In genomic region chr1:58194317-58194716, GRCm38 (mm10) we compare ENCODE assay signal across 18 mouse cellular contexts. TPM values are rescaled to one million over a fixed set of nuclear protein-coding genes. Genes with fewer than 3 reads are reported as not detected.
DNase-seq lines count a peak whose midpoint lies in the region; ATAC-seq and TF ChIP-seq lines count a peak whose summit lies in the region.
"Had no signal": no experiment of that assay in that cellular context is flagged by ENCODE, and none has a peak within 500 bp of the region (broad histone marks: within the 10 kb centered on the region; RNA-seq: fewer than 3 reads in every experiment).

No protein-coding gene starts in this region.

- ATAC-seq in stomach, postnatal 0 days (ENCODE audit: low FRiP score, low TSS enrichment), result no peak
- ATAC-seq: activated CD4-positive, CD25-positive, alpha-beta regulatory T cell, adult 4 months; CD4-positive, CD25-positive, alpha-beta regulatory T cell, adult 4 months; Patski had no signal

- H3K4me1 ChIP-seq in CH12.LX (ENCODE audit: control insufficient read depth in 1 of 2, insufficient read depth in 2 of 2), result peaks cover 28 to 62% of the 10 kb centered on the region in 2 experiments
- no peaks in the 10 kb centered on the region for H3K4me1 ChIP-seq in stomach, postnatal 0 days (replicated peaks; ENCODE audit: control insufficient read depth, insufficient read depth)

- H3K9me3 ChIP-seq in CH12.LX (replicated peaks; ENCODE audit: low read length), result no peaks in the 10 kb centered on the region
- H3K9me3 ChIP-seq in stomach, postnatal 0 days (ENCODE audit: control insufficient read depth, low read length), result no peaks in the 10 kb centered on the region
- H3K9me3 ChIP-seq: G1E had no signal

- WGBS in stomach, postnatal 0 days, result 85% methylated on average over 12 of the region's 12 CpGs

- H3K9ac ChIP-seq in CH12.LX (ENCODE audit: insufficient read depth, low read depth), result peak overlapping the region; percentile 54
- H3K9ac ChIP-seq in stomach, postnatal 0 days (ENCODE audit: low read length), result no peak overlapping the region

- DNase-seq in CH12.LX (ENCODE audit: extremely low read depth), result peak; percentile 20
- DNase-seq in stomach, postnatal 0 days (ENCODE audit: low spot score), result no peak
- DNase-seq: adrenal gland, adult 2 months; adrenal gland, adult 8-10 months; B cell, adult 2 months; cerebellum, adult 11 months; cerebellum, adult 11-12 months; cerebellum, adult 18-20 months; cerebellum, adult 2 months; cerebellum, adult 8-10 months had no signal

- dilution Hi-C loops in CH12.LX (cut with MboI; ENCODE audit: extremely low pct_ligation_motif_present, extremely low pct_unique_long_range_greater_than_20kb, low sequenced_read_pairs), result no loop called here

- H3K4me2 ChIP-seq in CH12.LX (ENCODE audit: insufficient read depth, low read depth, poor library complexity, severe bottlenecking), result peak overlapping the region; percentile 95
- no peak overlapping the region for H3K4me2 ChIP-seq in stomach, postnatal 0 days (replicated peaks; ENCODE audit: low read depth)

- no peak; the same call in 1 of the 2 replicates for TF ChIP-seq POLR2A in CH12.LX (IDR thresholded peaks at IDR 0.05; ENCODE audit: low read depth, low read length)

- peak; percentile 72; the same call in 1 of the 2 replicates for TF ChIP-seq EP300 in CH12.LX (IDR thresholded peaks at IDR 0.05; ENCODE audit: low read length)
- no peak for TF ChIP-seq EP300 in stomach, postnatal 0 days (optimal IDR thresholded peaks at IDR 0.05)

- no peaks in the 10 kb centered on the region for H3K79me2 ChIP-seq in CH12.LX (replicated peaks; ENCODE audit: control insufficient read depth, extremely low read depth, insufficient read depth, poor library complexity, severe bottlenecking)

- H3K27ac ChIP-seq in CH12.LX (ENCODE audit: insufficient read depth, low read depth), result peak overlapping the region; percentile 91
- no peak overlapping the region for H3K27ac ChIP-seq in stomach, postnatal 0 days (replicated peaks)

- H3K27me3 ChIP-seq in CH12.LX (replicated peaks), result no peaks in the 10 kb centered on the region
- H3K27me3 ChIP-seq in stomach, postnatal 0 days (ENCODE audit: control insufficient read depth, insufficient read depth, low read length), result no peaks in the 10 kb centered on the region

- no peaks in the 10 kb centered on the region for H3K36me3 ChIP-seq in CH12.LX (replicated peaks in 1 of 2; ENCODE audit: control insufficient read depth in 1 of 2, insufficient read depth in 1 of 2, low read length in 1 of 2)
- no peaks in the 10 kb centered on the region for H3K36me3 ChIP-seq in stomach, postnatal 0 days (ENCODE audit: control insufficient read depth, insufficient read depth, low read length)
- H3K36me3 ChIP-seq: G1E had no signal

- no peak for TF ChIP-seq RAD21 in CH12.LX (IDR thresholded peaks at IDR 0.05; ENCODE audit: low read depth, low read length)

- H3K4me3 ChIP-seq in CH12.LX (replicated peaks in 1 of 3; ENCODE audit: low read depth in 2 of 3, low read length in 2 of 3, poor library complexity in 1 of 3), result peak overlapping the region in 2 of 3 experiments; percentile 25 to 38
- H3K4me3 ChIP-seq in stomach, postnatal 0 days (ENCODE audit: low read depth, low read length), result no peak overlapping the region

- in situ Hi-C loops in CH12.LX (cut with MboI; ENCODE audit: low pct_ligation_motif_present, low pct_unique_long_range_greater_than_20kb, low sequenced_read_pairs), result no loop called here

- TF ChIP-seq CTCF in CH12.LX (conservative IDR thresholded peaks at IDR 0.05 in 1 of 2, IDR thresholded peaks at IDR 0.05 in 1 of 2; ENCODE audit: low read depth in 2 of 2, low read length in 2 of 2), result no peak
- no peak for TF ChIP-seq CTCF in stomach, postnatal 0 days (IDR thresholded peaks at IDR 0.05; ENCODE audit: low read depth)

TF ChIP-seq in CH12.LX, 34 proteins besides CTCF, POLR2A, EP300 and RAD21:
- TF ChIP-seq BHLHE40 (IDR thresholded peaks at IDR 0.05; ENCODE audit: low read depth, low read length) (peak; percentile 67), PAX5 (IDR thresholded peaks at IDR 0.05; ENCODE audit: low read length) (no peak), NRF1 (IDR thresholded peaks at IDR 0.05; ENCODE audit: low read depth, low read length) (no peak), POLR2AphosphoS2 (IDR thresholded peaks at IDR 0.05; ENCODE audit: low read depth, low read length) (no peak), NELFE (IDR thresholded peaks at IDR 0.05; ENCODE audit: low read depth, low read length) (no peak), ZMIZ1 (IDR thresholded peaks at IDR 0.05; ENCODE audit: low read depth, low read length) (no peak), SMC3 (IDR thresholded peaks at IDR 0.05; ENCODE audit: low read depth, low read length) (peak; percentile 13; the same call in 1 of the 2 replicates), MXI1 (IDR thresholded peaks at IDR 0.05; ENCODE audit: low read depth, low read length) (no peak), IRF4 (IDR thresholded peaks at IDR 0.05; ENCODE audit: low read depth, low read length) (peak; percentile 96), HCFC1 (IDR thresholded peaks at IDR 0.05; ENCODE audit: low read depth, low read length) (peak; percentile 31; the same call in 1 of the 2 replicates), ZKSCAN1 (IDR thresholded peaks at IDR 0.05; ENCODE audit: borderline replicate concordance, low read depth, low read length) (no peak), ETS1 (conservative IDR thresholded peaks at IDR 0.05; ENCODE audit: low read depth, low read length) (no peak; the same call in 1 of the 2 replicates), MAX (IDR thresholded peaks at IDR 0.05; ENCODE audit: low read length) (peak; percentile 26; the same call in 1 of the 2 replicates), TCF12 (IDR thresholded peaks at IDR 0.05; ENCODE audit: low read depth, low read length) (peak; percentile 51; the same call in 1 of the 2 replicates), JUN (IDR thresholded peaks at IDR 0.05; ENCODE audit: insufficient read depth, low read depth, low read length) (no peak), CHD1 (IDR thresholded peaks at IDR 0.05; ENCODE audit: low read depth, low read length) (no peak), TBP (conservative IDR thresholded peaks at IDR 0.05; ENCODE audit: low read depth, low read length) (no peak), JUND (conservative IDR thresholded peaks at IDR 0.05; ENCODE audit: low read depth, low read length) (no peak), MYC (IDR thresholded peaks at IDR 0.05; ENCODE audit: low read depth, low read length) (no peak; the same call in 1 of the 2 replicates), USF1 (IDR thresholded peaks at IDR 0.05; ENCODE audit: low read depth, low read length) (no peak), MAZ (IDR thresholded peaks at IDR 0.05; ENCODE audit: low read depth, low read length) (0 out of 2 replicates have a peak, but pooled peaks have one; percentile 27), ZC3H11A (IDR thresholded peaks at IDR 0.05; ENCODE audit: low read depth, low read length) (no peak), GABPA (IDR thresholded peaks at IDR 0.05; ENCODE audit: insufficient replicate concordance, low read depth, low read length) (no peak), UBTF (IDR thresholded peaks at IDR 0.05; ENCODE audit: low read depth, low read length) (no peak), RCOR1 (conservative IDR thresholded peaks at IDR 0.05; ENCODE audit: low read depth, low read length) (no peak), ELF1 (IDR thresholded peaks at IDR 0.05; ENCODE audit: low read depth, low read length) (no peak), E2F4 (IDR thresholded peaks at IDR 0.05; ENCODE audit: insufficient replicate concordance, low read depth, low read length) (no peak), MAFK (IDR thresholded peaks at IDR 0.05; ENCODE audit: insufficient replicate concordance, low read length) (no peak), USF2 (conservative IDR thresholded peaks at IDR 0.05; ENCODE audit: low read depth, low read length) (no peak), KAT2A (IDR thresholded peaks at IDR 0.05; ENCODE audit: insufficient replicate concordance, low read length) (no peak), MEF2A (IDR thresholded peaks at IDR 0.05; ENCODE audit: borderline replicate concordance, low read depth, low read length) (peak; percentile 79), CHD2 (IDR thresholded peaks at IDR 0.05; ENCODE audit: low read length) (peak; percentile 54; the same call in 1 of the 2 replicates), SIN3A (IDR thresholded peaks at IDR 0.05; ENCODE audit: low read length) (no peak; the same call in 1 of the 2 replicates), ZNF384 (IDR thresholded peaks at IDR 0.05; ENCODE audit: low read depth, low read length) (no peak)

RNA-seq across cellular contexts. Expression of gene Aox4, which starts 15.9 kb away (rescaled TPM):
- total RNA-seq in CH12.LX (2012; rRNA removed), result 0.08 TPM in 1 of 2 replicates, not detected in the other
- 0.05 and 0.07 TPM in 2 replicates for total RNA-seq in CH12.LX (2014; rRNA removed)
- polyA plus RNA-seq in CH12.LX (2012; ENCODE audit: insufficient read length, low read depth), result 0.20 and 0.27 TPM in 2 replicates
- polyA plus RNA-seq in stomach, postnatal 0 days (2015; fragmentation: Nextera tagmentation; extraction: Ambion mirVana), result 24.8 and 26.3 TPM in 2 replicates
- total RNA-seq: adrenal gland, adult 18-20 months; adrenal gland, adult 8-10 months; adrenal gland, postnatal 25 days; MEL had no signal
- polyA plus RNA-seq: activated CD4-positive, CD25-positive, alpha-beta regulatory T cell, adult 4 months; adrenal gland, adult 2 months; C2C12; Patski had no signal

Comparison
In these comparisons a context has a peak if more than half of its experiments do, and no peak if none do; other contexts are left out.
1. RNA of gene Aox4, which starts 15.9 kb away (polyA plus RNA-seq): 24.8 to 26.3 TPM in stomach, postnatal 0 days; 0.20 to 0.27 TPM in CH12.LX; every median in the first group is over 10 times any median in the second.